Mouse (Mus musculus) liver, adult 2 months (tissue): ENCODE results near the gene Slc25a48. TPM values are rescaled to one million over a fixed set of nuclear protein-coding genes. Genes with fewer than 3 reads are reported as not detected.

ENCODE experiments used
- DNase-seq: peaks from one replicate; pipeline ENCODE4 v3.0.0-alpha.2; 2011; ENCODE audit warnings: low read depth, low spot score; ENCODE audit errors: extremely low read depth
- H3K27ac ChIP-seq: fragments of 200-500 bp; replicated peaks from 2 replicates; pipeline ENCODE4 v1.5.1; 2012; ENCODE audit warnings: low read depth, mild to moderate bottlenecking, control low read depth, inconsistent platforms, low read length; ENCODE audit not compliant: insufficient read depth
- H3K27me3 ChIP-seq: fragments of 200-500 bp; 2 replicates; pipeline ENCODE4 v1.6.1; 2012; ENCODE audit warnings: mild to moderate bottlenecking, moderate library complexity, low read length, inconsistent platforms; ENCODE audit not compliant: control insufficient read depth, insufficient read depth
- H3K36me3 ChIP-seq: fragments of 200-500 bp; 2 replicates; pipeline ENCODE4 v1.6.1; 2012; ENCODE audit warnings: low read length, inconsistent platforms; ENCODE audit not compliant: control insufficient read depth, insufficient read depth
- H3K4me1 ChIP-seq: fragments of 200-500 bp; 2 replicates; pipeline ENCODE4 v1.6.1; 2011; ENCODE audit warnings: low read length; ENCODE audit not compliant: control insufficient read depth, insufficient read depth
- H3K4me3 ChIP-seq: fragments of 200-500 bp; 2 replicates; pipeline ENCODE4 v1.5.1; 2011; ENCODE audit warnings: low read depth, mild to moderate bottlenecking, control low read depth, low read length, moderate library complexity; ENCODE audit not compliant: insufficient read depth
- H3K79me2 ChIP-seq: fragments of 200-500 bp; 2 replicates; pipeline ENCODE4 v1.6.1; 2012; ENCODE audit warnings: inconsistent platforms, mild to moderate bottlenecking, low read length, moderate library complexity; ENCODE audit not compliant: control insufficient read depth, insufficient read depth
- H3K9ac ChIP-seq: fragments of 200-500 bp; 2 replicates; pipeline ENCODE4 v1.6.1; 2012; ENCODE audit warnings: low read depth, mild to moderate bottlenecking, control low read depth, inconsistent platforms, low read length
- CTCF ChIP-seq: fragments of 200-500 bp; IDR thresholded peaks from 2 replicates; pipeline ENCODE4 v1.5.1; 2011; ENCODE audit warnings: low read depth, low read length, control low read depth
- POLR2A ChIP-seq: fragments of 200-500 bp; IDR thresholded peaks from 2 replicates; pipeline ENCODE4 v1.6.1; 2011; ENCODE audit warnings: low read length, control low read depth; ENCODE audit not compliant: insufficient read depth; ENCODE audit errors: extremely low read depth
- WGBS: fragments of 180-500 bp; shearing (Covaris S2); methylation state at CpG from one replicate; pipeline ENCODE4 v1.1.7; 2018; 5-methylcytosine and 5-hydroxymethylcytosine counted together
- polyA plus RNA-seq: library from polyadenylated mRNA; depleted of rRNA; stranded (reverse); fragments of >200 nt; gene quantifications from 2 replicates; pipeline ENCODE4 v1.2.3, GENCODE M21; 2012
- total RNA-seq: library from RNA; depleted of rRNA; stranded (reverse); fragments of >200 nt; gene quantifications from 2 replicates; pipeline ENCODE4 v1.2.3, GENCODE M21; 2014

Slc25a48 gene
- total and polyA plus RNA-seq, 2 experiments: 3.7 to 5.4 TPM

- TF ChIP-seq POLR2A (no peak), CTCF (no peak)
- no peak within 1 kb of the TSS for H3K4me3 ChIP-seq
- no peak for DNase-seq
- 79% methylated on average over 4 of the region's 4 CpGs for WGBS
- H3K4me1 ChIP-seq: peaks cover 2% of the 10 kb centered on the region; the same call in 1 of the 2 replicates
- H3K27ac ChIP-seq: no peak within 1 kb of the TSS
- no peaks in the 10 kb centered on the region for H3K27me3 ChIP-seq
- no peaks in the 10 kb centered on the region for H3K79me2 ChIP-seq
- H3K9ac ChIP-seq: no peak within 1 kb of the TSS
- H3K36me3 ChIP-seq: no peaks in the 10 kb centered on the region
Measured at GRCm38 (mm10) chr13:56426365-56426764, 11.8 kb upstream of the Slc25a48 start, which contains the start of gene Gm3045. Gene Gm3045, plus strand, starts transcription at chr13:56426594.

GRCm38 (mm10) chr13:56428724-56429500 is 9.2 kb upstream of the Slc25a48 start:
- Histone ChIP-seq H3K4me3 (no peak overlapping the region), H3K27me3 (no peaks in the 10 kb centered on the region), H3K4me1 (peaks cover 3% of the 10 kb centered on the region; the same call in 1 of the 2 replicates), H3K79me2 (no peaks in the 10 kb centered on the region), H3K36me3 (no peaks in the 10 kb centered on the region), H3K9ac (no peak overlapping the region), H3K27ac (no peak overlapping the region)
- TF ChIP-seq POLR2A: no peak
- TF ChIP-seq CTCF: peak; percentile 93
- 32% methylated on average over 16 of the region's 16 CpGs for WGBS
- peak; percentile 38 for DNase-seq

GRCm38 (mm10) chr13:56432496-56432895 is 5.7 kb upstream of the Slc25a48 start:
- H3K4me1 ChIP-seq: peaks cover 9% of the 10 kb centered on the region; the same call in 1 of the 2 replicates
- H3K27ac ChIP-seq: no peak overlapping the region
- H3K9ac ChIP-seq: no peak overlapping the region
- WGBS: 84% methylated on average over 12 of the region's 12 CpGs
- no peaks in the 10 kb centered on the region for H3K79me2 ChIP-seq
- DNase-seq: no peak
- no peak for TF ChIP-seq POLR2A
- no peak for TF ChIP-seq CTCF
- no peaks in the 10 kb centered on the region for H3K27me3 ChIP-seq
- H3K4me3 ChIP-seq: no peak overlapping the region
- H3K36me3 ChIP-seq: no peaks in the 10 kb centered on the region

GRCm38 (mm10) chr13:56433466-56433865 is 4.7 kb upstream of the Slc25a48 start:
- no peaks in the 10 kb centered on the region for H3K79me2 ChIP-seq
- H3K27me3 ChIP-seq: no peaks in the 10 kb centered on the region
- no peak overlapping the region for H3K9ac ChIP-seq
- peaks cover 14% of the 10 kb centered on the region for H3K4me1 ChIP-seq
- 40% methylated on average over 10 of the region's 10 CpGs for WGBS
- H3K4me3 ChIP-seq: no peak overlapping the region
- DNase-seq: no peak
- no peak for TF ChIP-seq POLR2A
- TF ChIP-seq CTCF: peak; percentile 81
- H3K27ac ChIP-seq: no peak overlapping the region
- H3K36me3 ChIP-seq: no peaks in the 10 kb centered on the region

- peak; percentile 89 for DNase-seq
- no peak overlapping the region for H3K4me3 ChIP-seq
- H3K27ac ChIP-seq: no peak overlapping the region
- TF ChIP-seq CTCF: no peak
- no peak for TF ChIP-seq POLR2A
- H3K27me3 ChIP-seq: no peaks in the 10 kb centered on the region
- no peaks in the 10 kb centered on the region for H3K79me2 ChIP-seq
- WGBS: 8% methylated on average over 9 of the region's 9 CpGs
- no peaks in the 10 kb centered on the region for H3K36me3 ChIP-seq
- no peak overlapping the region for H3K9ac ChIP-seq
- H3K4me1 ChIP-seq: peaks cover 14% of the 10 kb centered on the region
Measured at GRCm38 (mm10) chr13:56434311-56434751, 3.8 kb upstream of the Slc25a48 start.

- H3K4me1 ChIP-seq: peaks cover 17% of the 10 kb centered on the region
- TF ChIP-seq CTCF (peak; percentile 22; the same call in 1 of the 2 replicates), POLR2A (no peak)
- no peak overlapping the region for H3K9ac ChIP-seq
- no peaks in the 10 kb centered on the region for H3K36me3 ChIP-seq
- H3K27me3 ChIP-seq: no peaks in the 10 kb centered on the region
- H3K4me3 ChIP-seq: no peak overlapping the region
- no peak overlapping the region for H3K27ac ChIP-seq
- no peaks in the 10 kb centered on the region for H3K79me2 ChIP-seq
- no peak for DNase-seq
- 88% methylated on average over 10 of the region's 10 CpGs for WGBS
Measured at GRCm38 (mm10) chr13:56435615-56436287, 2.4 kb upstream of the Slc25a48 start.
